Mouse (Mus musculus) urinary bladder, postnatal 36 days (tissue): ENCODE data around the gene Aldh3b3.
"Not testable (repeated sequence)": the region's sequence is repeated elsewhere in the genome, so short reads cannot be mapped to it uniquely, and the experiment has no call there.

ENCODE experiments used
- DNase-seq, 2 experiments: peaks; one replicate each; pipeline ENCODE4 v3.0.0; 2022; ENCODE audit warnings: low spot score in 2 of 2, mixed read lengths in 1 of 2

Aldh3b3 gene

GRCm38 (mm10) chr19:3974608-3975007 lies 16.2 kb downstream of the Aldh3b3 start:
- DNase-seq: not testable (repeated sequence)

DNA sequence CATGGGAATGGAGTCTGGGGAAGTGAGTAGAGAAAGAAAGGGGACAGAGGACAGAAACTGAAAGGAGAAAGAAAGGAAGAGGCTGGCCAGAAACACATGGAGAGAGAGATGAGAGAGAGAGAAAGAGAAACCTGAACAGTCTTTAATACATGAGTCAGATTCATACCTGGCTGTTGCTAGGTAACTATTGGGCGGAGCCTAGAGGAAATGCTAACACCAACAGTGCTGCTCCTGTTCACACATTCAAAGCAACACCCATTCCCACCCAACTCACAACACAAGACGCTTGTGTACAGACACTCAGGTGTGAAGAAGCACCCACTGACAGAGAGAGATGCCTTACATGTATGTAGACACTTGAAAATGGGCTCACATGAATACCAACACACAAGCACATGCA lies 17.4 kb downstream of the Aldh3b3 start:
- no peak for DNase-seq

DNA sequence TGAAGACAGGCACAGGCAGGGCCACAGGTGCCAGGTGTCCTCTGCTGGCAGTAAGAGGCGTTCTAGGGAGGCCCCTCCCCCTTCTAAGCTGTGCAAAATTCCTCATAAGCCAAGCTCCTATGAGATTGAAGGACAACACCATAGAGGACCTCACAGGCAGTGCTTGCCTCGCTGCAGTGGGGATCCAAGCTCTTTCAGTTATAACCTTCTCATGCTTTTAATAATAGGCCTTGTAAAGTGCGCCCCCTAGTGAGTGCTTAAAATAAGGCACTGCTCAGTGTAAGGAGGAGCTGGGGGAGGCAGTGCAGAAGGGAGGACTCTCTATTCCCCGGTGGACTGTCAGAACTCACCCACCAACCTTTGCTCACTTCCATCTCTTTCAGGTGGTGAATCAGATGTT lies 21.9 kb downstream of the Aldh3b3 start:
- DNase-seq: peak; percentile 58 to 77

GRCm38 (mm10) chr19:3980917-3981316 lies 22.5 kb downstream of the Aldh3b3 start:
- no peak for DNase-seq

DNA sequence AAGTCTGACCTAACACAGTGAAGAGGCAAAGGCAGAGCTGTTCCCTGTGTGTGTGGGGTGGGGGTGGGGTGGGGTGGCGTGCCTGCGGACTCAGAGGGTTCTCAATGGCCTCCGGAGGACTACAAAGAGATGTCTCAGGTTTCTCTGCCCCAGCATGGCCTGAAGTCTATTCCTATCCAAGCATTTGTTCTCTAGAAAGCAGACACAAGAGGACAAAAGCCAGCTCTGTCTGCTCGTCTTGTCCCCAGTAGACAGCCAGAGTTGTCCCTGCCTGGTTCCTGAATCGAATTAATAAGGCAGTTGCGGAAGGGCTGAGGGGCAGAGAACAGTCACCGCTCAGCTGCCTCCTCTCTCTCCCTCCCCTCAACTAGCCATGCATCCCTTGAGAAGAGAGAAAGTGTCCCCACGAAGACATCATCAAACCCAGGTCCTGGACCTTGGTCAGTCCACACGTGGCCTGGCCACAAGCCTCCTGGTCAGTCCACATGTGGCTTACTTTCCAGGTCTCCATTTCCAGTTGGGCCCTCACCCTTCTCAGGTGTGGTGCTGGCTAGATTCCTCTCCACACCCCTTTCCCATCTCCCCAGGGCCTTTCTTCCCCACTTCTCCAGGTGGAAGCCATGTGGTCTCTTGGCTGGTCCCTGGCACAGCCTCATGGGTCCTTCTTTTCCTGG lies 25.2 kb downstream of the Aldh3b3 start:
- DNase-seq: no peak

- DNase-seq: no peak
These were observed 26.8 kb downstream of the Aldh3b3 start for GRCm38 (mm10) chr19:3985261-3985681.

DNA sequence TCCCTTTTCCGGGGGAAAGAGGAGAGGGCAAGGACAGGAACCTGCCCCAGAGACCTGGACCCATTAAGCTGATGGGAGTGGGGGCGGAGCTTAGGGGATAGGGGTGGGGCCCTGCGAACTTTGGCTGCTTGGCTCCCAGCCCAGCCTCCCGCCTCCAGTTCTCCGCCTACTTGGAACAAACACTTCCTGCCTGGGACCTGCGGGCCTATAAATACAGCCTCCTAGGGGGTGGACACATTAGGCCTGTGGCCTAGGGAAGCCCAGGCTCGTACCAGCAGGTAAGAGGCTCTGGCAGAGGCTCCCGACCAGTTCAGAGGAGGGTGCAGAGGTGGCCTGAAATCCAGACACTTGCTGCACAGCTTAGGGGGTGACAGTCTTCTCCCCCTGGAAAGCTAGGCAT lies 27.9 kb downstream of the Aldh3b3 start, which contains the start of gene Acy3:
Acy3 (plus strand) TSS at position 237 of the 400 bp plus-strand sequence.
- DNase-seq: peak; percentile 52 to 86

DNA sequence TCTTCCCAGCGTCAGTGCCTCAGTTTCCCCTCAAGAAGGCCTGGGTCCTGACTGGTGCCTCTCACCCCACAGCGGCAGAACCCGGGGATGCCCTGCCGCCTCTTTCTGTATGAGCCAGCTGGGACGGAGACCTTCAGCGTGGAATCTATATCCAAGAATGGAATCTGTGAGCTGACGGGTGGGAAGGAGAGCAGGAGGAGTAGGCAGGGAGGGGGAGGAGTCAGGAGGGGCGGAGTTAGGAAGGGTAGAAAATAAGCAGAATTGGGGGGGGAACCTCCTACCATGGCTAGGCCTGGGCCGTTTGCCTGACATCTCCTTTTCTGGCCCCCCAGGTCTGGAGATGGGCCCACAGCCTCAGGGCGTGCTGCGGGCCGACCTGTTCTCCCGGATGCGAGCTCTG lies 29.6 kb downstream of the Aldh3b3 start:
- no peak for DNase-seq

DNA sequence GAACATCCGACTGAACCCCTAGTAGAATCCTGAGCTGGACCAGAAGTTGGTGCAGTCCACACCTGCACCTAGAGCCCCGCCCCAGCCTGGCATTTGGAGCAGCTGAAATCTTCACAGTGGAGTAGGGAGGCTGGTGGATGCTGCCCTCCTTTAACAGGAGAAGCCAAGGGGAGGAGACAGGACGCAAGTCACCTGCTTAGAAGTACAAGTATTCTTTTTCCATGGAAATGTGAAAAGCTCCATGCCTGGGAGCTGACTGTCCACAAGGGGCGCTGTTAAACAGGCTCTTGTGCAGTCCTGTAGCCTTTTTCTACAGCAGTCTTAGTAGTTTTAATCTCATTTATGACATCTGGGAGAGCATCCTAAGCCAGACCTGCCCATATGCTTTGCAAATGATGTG lies 30.3 kb downstream of the Aldh3b3 start:
- DNase-seq: no peak

DNA sequence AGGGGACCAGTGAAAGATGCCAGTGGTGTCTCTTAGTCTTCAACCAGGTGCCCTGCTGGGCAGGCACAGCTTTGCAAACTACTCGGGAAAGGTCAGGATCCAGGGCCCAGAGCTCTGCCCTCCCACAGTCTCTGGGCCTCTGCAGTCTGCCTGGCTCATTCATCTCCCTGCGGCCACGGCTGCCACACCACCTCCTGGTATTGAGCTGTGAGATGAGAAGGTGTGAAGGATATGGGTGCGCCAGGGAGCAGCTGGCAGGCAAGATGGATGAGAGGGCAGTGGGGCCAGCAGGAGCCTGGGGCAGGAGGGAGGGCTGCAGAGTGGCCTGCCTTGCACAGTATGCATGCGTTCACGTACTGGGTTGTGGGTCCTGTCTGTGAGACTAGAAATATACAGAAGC lies 32.4 kb downstream of the Aldh3b3 start:
- DNase-seq: no peak

DNA sequence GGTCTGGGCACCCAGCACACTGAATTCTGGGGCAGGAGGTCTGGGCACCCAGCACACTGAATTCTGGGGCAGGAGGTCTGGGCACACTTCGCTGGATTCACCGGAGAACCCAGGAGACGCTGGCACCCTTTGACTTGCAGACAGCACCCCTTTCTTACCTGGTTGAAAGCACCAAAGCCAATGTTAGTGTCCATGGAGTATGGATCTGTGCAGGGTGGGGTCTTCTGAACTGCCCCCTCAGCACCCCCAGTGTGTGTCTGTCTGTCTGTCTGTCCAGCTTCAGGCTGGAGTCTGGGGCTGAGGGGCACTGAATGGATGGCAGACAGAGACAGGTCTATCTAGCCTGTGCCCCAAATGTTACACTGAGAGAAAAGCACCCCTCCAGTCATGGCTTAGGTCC lies 33.1 kb downstream of the Aldh3b3 start:
- DNase-seq: no peak

- DNase-seq: no peak
These were observed 33.5 kb downstream of the Aldh3b3 start for GRCm38 (mm10) chr19:3991966-3992365.

- no peak for DNase-seq
These were observed 34.0 kb downstream of the Aldh3b3 start, which contains the start of gene Tbx10 for GRCm38 (mm10) chr19:3992416-3992815. Gene Tbx10, plus strand, starts transcription at chr19:3992752.

GRCm38 (mm10) chr19:3994932-3995331 lies 36.5 kb downstream of the Aldh3b3 start:
- DNase-seq: no peak

- DNase-seq: no peak
These were observed 37.1 kb downstream of the Aldh3b3 start for GRCm38 (mm10) chr19:3995505-3995904.

- DNase-seq: no peak
These were observed 37.7 kb downstream of the Aldh3b3 start for GRCm38 (mm10) chr19:3996106-3996505.

GRCm38 (mm10) chr19:3996747-3997146 lies 38.3 kb downstream of the Aldh3b3 start:
- DNase-seq: no peak

GRCm38 (mm10) chr19:3997231-3997630 lies 38.8 kb downstream of the Aldh3b3 start:
- DNase-seq: no peak

- DNase-seq: no peak
These were observed 39.9 kb downstream of the Aldh3b3 start for GRCm38 (mm10) chr19:3998335-3998734.

GRCm38 (mm10) chr19:3999121-3999730 lies 40.8 kb downstream of the Aldh3b3 start:
- DNase-seq: no peak

- peak; percentile 95 to 97 for DNase-seq
These were observed 41.9 kb downstream of the Aldh3b3 start, which contains the start of the genes Nudt8 and Gm49405 for GRCm38 (mm10) chr19:4000119-4000900. Gene Nudt8, plus strand, starts transcription at chr19:4000580. Gene Gm49405, plus strand, starts transcription at chr19:4000626.

DNA sequence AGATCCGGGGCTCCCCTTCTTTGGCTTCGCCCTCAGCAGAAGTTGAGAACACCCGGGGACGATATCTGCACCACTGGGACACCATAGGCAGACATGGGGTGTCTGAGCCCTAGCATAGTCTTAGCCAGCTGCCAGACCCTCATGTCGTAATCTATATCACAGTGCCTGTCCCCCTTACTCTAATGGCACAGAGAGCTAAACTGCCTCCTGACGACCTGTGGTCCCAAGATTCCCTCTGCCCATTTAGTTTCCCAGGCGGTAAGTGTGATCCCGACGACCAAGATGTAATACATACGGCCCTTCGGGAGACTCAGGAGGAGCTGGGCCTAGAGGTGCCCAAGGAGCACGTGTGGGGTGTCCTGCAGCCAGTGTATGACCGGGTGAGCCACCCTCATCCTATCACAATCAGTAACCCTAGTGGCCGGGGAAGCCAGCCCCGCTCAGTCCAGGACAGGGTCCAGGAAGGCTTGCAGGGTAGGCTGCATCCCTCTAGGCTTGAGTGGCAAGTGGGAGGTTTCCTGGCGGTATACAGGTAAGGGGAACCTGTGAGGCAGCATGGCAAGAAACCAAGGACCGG lies 42.6 kb downstream of the Aldh3b3 start:
- DNase-seq: no peak
